Mouse (Mus musculus) kidney, embryonic 14.5 days (tissue): Measurements from ENCODE around the gene Anp32a. TPM values are rescaled to one million over a fixed set of nuclear protein-coding genes. Genes with fewer than 3 reads are reported as not detected.

Experiments
- ATAC-seq: fragments of 200-750 bp; cut with Nextera tagmentation; 2 replicates; pipeline ENCODE4 v1.8.0; 2017; ENCODE audit warnings: moderate number of reproducible peaks, mild to moderate bottlenecking, moderate TSS enrichment, moderate library complexity; ENCODE audit not compliant: low FRiP score, low TSS enrichment
- H3K27ac ChIP-seq: fragments of 300-500 bp; sonication (generic); 2 replicates; pipeline ENCODE4 v1.5.1; 2014; ENCODE audit warnings: low read depth, mild to moderate bottlenecking, low read length, moderate library complexity, mixed read lengths
- H3K27me3 ChIP-seq: fragments of 300-500 bp; sonication (generic); 2 replicates; pipeline ENCODE4 v1.6.1; 2014; ENCODE audit warnings: mild to moderate bottlenecking, low read length; ENCODE audit not compliant: control insufficient read depth, insufficient read depth
- H3K36me3 ChIP-seq: fragments of 300-500 bp; sonication (generic); 2 replicates; pipeline ENCODE4 v1.6.1; 2014; ENCODE audit warnings: low read length, mixed read lengths; ENCODE audit not compliant: control insufficient read depth, insufficient read depth
- H3K4me1 ChIP-seq: fragments of 300-500 bp; sonication (generic); 2 replicates; pipeline ENCODE4 v1.6.1; 2014; ENCODE audit warnings: low read length, mixed read lengths; ENCODE audit not compliant: control insufficient read depth, insufficient read depth
- H3K4me2 ChIP-seq: fragments of 300-500 bp; sonication (generic); replicated peaks from 2 replicates; pipeline ENCODE4 v1.6.1; 2014; ENCODE audit warnings: low read depth, mild to moderate bottlenecking, low read length
- H3K4me3 ChIP-seq: fragments of 300-500 bp; sonication (generic); 2 replicates; pipeline ENCODE4 v1.5.1; 2014; ENCODE audit warnings: mild to moderate bottlenecking, low read length
- H3K9ac ChIP-seq: fragments of 300-500 bp; sonication (generic); 2 replicates; pipeline ENCODE4 v1.6.1; 2014; ENCODE audit warnings: low read depth, mild to moderate bottlenecking, low read length, moderate library complexity
- H3K9me3 ChIP-seq: fragments of 300-500 bp; sonication (generic); 2 replicates; pipeline ENCODE4 v1.6.1; 2016; ENCODE audit warnings: low read length; ENCODE audit not compliant: control insufficient read depth
- WGBS: fragments of 180-500 bp; shearing (Covaris S2); extraction: QIAGEN DNeasy Blood & Tissue Kit; methylation state at CpG from one replicate; pipeline ENCODE4 v1.1.7; 2014; 5-methylcytosine and 5-hydroxymethylcytosine counted together
- polyA plus RNA-seq: library from polyadenylated mRNA; unstranded; fragments of >200 nt; fragmentation: Nextera tagmentation; extraction: Ambion mirVana; gene quantifications from 2 replicates; pipeline ENCODE4 v1.2.1, GENCODE M21; 2014

The Anp32a gene
- polyA plus RNA-seq, 1 experiment from 2014 or later: 155 TPM

- no peak overlapping the region for H3K4me2 ChIP-seq
- no peak overlapping the region for H3K9ac ChIP-seq
- no peaks in the 10 kb centered on the region for H3K4me1 ChIP-seq
- WGBS: 90% methylated on average over 10 of the region's 10 CpGs
- H3K27ac ChIP-seq: no peak overlapping the region
- no peak for ATAC-seq
- no peak overlapping the region for H3K4me3 ChIP-seq
- H3K27me3 ChIP-seq: no peaks in the 10 kb centered on the region
- H3K36me3 ChIP-seq: peaks cover 24% of the 10 kb centered on the region
- no peaks in the 10 kb centered on the region for H3K9me3 ChIP-seq
Observed at GRCm38 (mm10) chr9:62382519-62383084, 41.5 kb downstream of the Anp32a start.

- no peaks in the 10 kb centered on the region for H3K9me3 ChIP-seq
- H3K27ac ChIP-seq: no peak overlapping the region
- ATAC-seq: no peak
- WGBS: 86% methylated on average over 6 of the region's 6 CpGs
- H3K4me1 ChIP-seq: 0 out of 2 replicates have a peak, but pooled peaks cover 4% of the 10 kb centered on the region
- H3K27me3 ChIP-seq: no peaks in the 10 kb centered on the region
- peaks cover 9% of the 10 kb centered on the region; the same call in 1 of the 2 replicates for H3K36me3 ChIP-seq
- no peak overlapping the region for H3K4me3 ChIP-seq
- H3K4me2 ChIP-seq: no peak overlapping the region
- no peak overlapping the region for H3K9ac ChIP-seq
Observed at GRCm38 (mm10) chr9:62385062-62385461, 44.0 kb downstream of the Anp32a start.

- 0 out of 2 replicates have a peak, but pooled peaks cover 2% of the 10 kb centered on the region for H3K36me3 ChIP-seq
- whole genome bisulfite sequencing: 87% methylated on average over 4 of the region's 4 CpGs
- H3K9me3 ChIP-seq: no peaks in the 10 kb centered on the region
- H3K4me3 ChIP-seq: no peak overlapping the region
- H3K27ac ChIP-seq: no peak overlapping the region
- no peaks in the 10 kb centered on the region for H3K27me3 ChIP-seq
- H3K4me1 ChIP-seq: 0 out of 2 replicates have a peak, but pooled peaks cover 4% of the 10 kb centered on the region
- ATAC-seq: no peak
- H3K4me2 ChIP-seq: no peak overlapping the region
- no peak overlapping the region for H3K9ac ChIP-seq
Observed at GRCm38 (mm10) chr9:62385727-62386518, 44.8 kb downstream of the Anp32a start.

GRCm38 (mm10) chr9:62389735-62390134 is 48.6 kb downstream of the Anp32a start:
- H3K27me3 ChIP-seq: no peaks in the 10 kb centered on the region
- H3K4me2 ChIP-seq: no peak overlapping the region
- H3K36me3 ChIP-seq: no peaks in the 10 kb centered on the region
- no peaks in the 10 kb centered on the region for H3K9me3 ChIP-seq
- no peak overlapping the region for H3K27ac ChIP-seq
- 55% methylated on average over 9 of the region's 9 CpGs for WGBS
- no peak overlapping the region for H3K4me3 ChIP-seq
- H3K9ac ChIP-seq: no peak overlapping the region
- no peak for ATAC-seq
- H3K4me1 ChIP-seq: 0 out of 2 replicates have a peak, but pooled peaks cover 4% of the 10 kb centered on the region

- Histone ChIP-seq H3K9ac (no peak overlapping the region), H3K4me2 (no peak overlapping the region), H3K27ac (no peak overlapping the region), H3K4me3 (no peak overlapping the region), H3K27me3 (no peaks in the 10 kb centered on the region), H3K36me3 (no peaks in the 10 kb centered on the region), H3K4me1 (0 out of 2 replicates have a peak, but pooled peaks cover 4% of the 10 kb centered on the region), H3K9me3 (no peaks in the 10 kb centered on the region)
- 61% methylated on average over 2 of the region's 2 CpGs for WGBS
- no peak for ATAC-seq
Observed at GRCm38 (mm10) chr9:62393531-62393930, 52.4 kb downstream of the Anp32a start.

- no peak overlapping the region for H3K4me3 ChIP-seq
- WGBS: 35% methylated on average over 2 of the region's 2 CpGs
- no peaks in the 10 kb centered on the region for H3K27me3 ChIP-seq
- H3K4me2 ChIP-seq: no peak overlapping the region
- H3K27ac ChIP-seq: no peak overlapping the region
- ATAC-seq: no peak
- no peak overlapping the region for H3K9ac ChIP-seq
- H3K4me1 ChIP-seq: no peaks in the 10 kb centered on the region
- H3K9me3 ChIP-seq: no peaks in the 10 kb centered on the region
- no peaks in the 10 kb centered on the region for H3K36me3 ChIP-seq
Observed at GRCm38 (mm10) chr9:62394163-62394562, 53.1 kb downstream of the Anp32a start.

- H3K4me3 ChIP-seq: no peak overlapping the region
- H3K36me3 ChIP-seq: no peaks in the 10 kb centered on the region
- no peak overlapping the region for H3K9ac ChIP-seq
- H3K27me3 ChIP-seq: no peaks in the 10 kb centered on the region
- H3K9me3 ChIP-seq: no peaks in the 10 kb centered on the region
- no peak overlapping the region for H3K4me2 ChIP-seq
- H3K4me1 ChIP-seq: no peaks in the 10 kb centered on the region
- no peak overlapping the region for H3K27ac ChIP-seq
- ATAC-seq: 0 out of 2 replicates have a peak, but pooled peaks have one; percentile 24
- WGBS: 58% methylated on average over 11 of the region's 11 CpGs
Observed at GRCm38 (mm10) chr9:62400531-62401170, 59.6 kb downstream of the Anp32a start.

GRCm38 (mm10) chr9:62401589-62401988 is 60.5 kb downstream of the Anp32a start:
- H3K27me3 ChIP-seq: no peaks in the 10 kb centered on the region
- no peaks in the 10 kb centered on the region for H3K9me3 ChIP-seq
- no peak overlapping the region for H3K27ac ChIP-seq
- no peak overlapping the region for H3K9ac ChIP-seq
- no peaks in the 10 kb centered on the region for H3K36me3 ChIP-seq
- no peak overlapping the region for H3K4me3 ChIP-seq
- 38% methylated on average over 1 of the region's 1 CpGs for WGBS
- H3K4me2 ChIP-seq: no peak overlapping the region
- 0 out of 2 replicates have a peak, but pooled peaks have one; percentile 52 for ATAC-seq
- H3K4me1 ChIP-seq: no peaks in the 10 kb centered on the region
